ENCODE assay signal across 27 mouse cellular contexts in genomic region chr13:83652560-83652959, GRCm38 (mm10).
DNase-seq lines count a peak whose midpoint lies in the region; TF ChIP-seq lines count a peak whose summit lies in the region.
"Had no signal": no experiment of that assay in that cellular context is flagged by ENCODE, and none has a peak within 500 bp of the region (broad histone marks: within the 10 kb centered on the region; RNA-seq: fewer than 3 reads in every experiment).

No protein-coding gene starts in this region.

- H3K27ac ChIP-seq in left cerebral cortex, adult 2 months, result peak overlapping the region; percentile 80
- no peak overlapping the region for H3K27ac ChIP-seq in cerebellum, adult 2 months (ENCODE audit: insufficient read depth, low read length)
- no peak overlapping the region for H3K27ac ChIP-seq in kidney, adult 2 months (ENCODE audit: insufficient read depth, low read depth, low read length)
- H3K27ac ChIP-seq: forebrain, embryonic 10.5 days; kidney, embryonic 15.5 days; limb, embryonic 10.5 days; liver, embryonic 15.5 days; lung, embryonic 15.5 days; macrophage; midbrain, embryonic 15.5 days; neural tube, embryonic 13.5 days had no signal

- H3K36me3 ChIP-seq in kidney, adult 2 months (ENCODE audit: control insufficient read depth, insufficient read depth, low read length), result no peaks in the 10 kb centered on the region
- H3K36me3 ChIP-seq: forebrain, embryonic 10.5 days; G1E; kidney, embryonic 15.5 days; limb, embryonic 10.5 days; liver, embryonic 15.5 days; lung, embryonic 15.5 days; midbrain, embryonic 15.5 days; neural tube, embryonic 13.5 days had no signal

- H3K4me1 ChIP-seq in cerebellum, adult 2 months (ENCODE audit: control insufficient read depth, insufficient read depth, low read length), result no peaks in the 10 kb centered on the region
- no peaks in the 10 kb centered on the region for H3K4me1 ChIP-seq in kidney, adult 2 months (ENCODE audit: control insufficient read depth, insufficient read depth, low read length)
- H3K4me1 ChIP-seq: kidney, embryonic 15.5 days; limb, embryonic 10.5 days had no signal

- intact Hi-C loops in heart, postnatal 36 days (cut with DNase I), result loop anchor here (5.0 to 10.0 kb wide), 4 partner anchors 80 to 1868 kb away; partner anchors contain the start of gene Cetn3
- intact Hi-C loops in left cerebral cortex, adult 2 months (cut with DNase I), result loop anchor here (5.0 to 10.0 kb wide), 5 partner anchors 278 to 1335 kb away; no protein-coding TSS in a partner anchor
- intact Hi-C loops in left cerebral cortex, postnatal 4 days (cut with DNase I), result no loop called here

- no peaks in the 10 kb centered on the region for H3K27me3 ChIP-seq in cerebellum, adult 2 months (ENCODE audit: control insufficient read depth, insufficient read depth, low read length)
- H3K27me3 ChIP-seq in kidney, adult 2 months (replicated peaks; ENCODE audit: control insufficient read depth, insufficient read depth, low read length), result no peaks in the 10 kb centered on the region
- H3K27me3 ChIP-seq: CH12.LX; kidney, embryonic 15.5 days; liver, embryonic 15.5 days; lung, embryonic 15.5 days; midbrain, embryonic 15.5 days; neural tube, embryonic 13.5 days had no signal

- 77% methylated on average over 8 of the region's 8 CpGs for WGBS in cerebellum, adult 2 months
- WGBS in kidney, adult 2 months, result 86% methylated on average over 8 of the region's 8 CpGs

- TF ChIP-seq CTCF in left cerebral cortex, adult 2 months (IDR thresholded peaks at IDR 0.05), result no peak
- TF ChIP-seq CTCF in cerebellum, adult 2 months (IDR thresholded peaks at IDR 0.05; ENCODE audit: borderline replicate concordance, insufficient read depth, low read depth, low read length), result no peak
- TF ChIP-seq CTCF in kidney, adult 2 months (conservative IDR thresholded peaks at IDR 0.05; ENCODE audit: insufficient read depth, insufficient read length, low read depth, low read length), result no peak

- H3K4me3 ChIP-seq in left cerebral cortex, adult 2 months, result no peak overlapping the region
- no peak overlapping the region for H3K4me3 ChIP-seq in cerebellum, adult 2 months (replicated peaks; ENCODE audit: insufficient read depth, low read depth, low read length)
- no peak overlapping the region for H3K4me3 ChIP-seq in kidney, adult 2 months (ENCODE audit: insufficient read depth, low read depth, low read length)
- H3K4me3 ChIP-seq: forebrain, embryonic 10.5 days; kidney, embryonic 15.5 days; limb, embryonic 10.5 days; liver, embryonic 15.5 days; lung, embryonic 15.5 days; midbrain, embryonic 15.5 days; neural tube, embryonic 13.5 days had no signal

- TF ChIP-seq POLR2A in cerebellum, adult 2 months (IDR thresholded peaks at IDR 0.05; ENCODE audit: borderline replicate concordance, insufficient read depth, low read length), result no peak
- TF ChIP-seq POLR2A in kidney, adult 2 months (IDR thresholded peaks at IDR 0.05; ENCODE audit: low read depth, low read length), result no peak

- DNase-seq in heart, adult 11 months, result peak; percentile 84
- no peak for DNase-seq in heart, postnatal 36 days
- DNase-seq in left cerebral cortex, adult 2 months (ENCODE audit: extremely low spot score in 1 of 2, low spot score in 2 of 2), result no peak
- no peak for DNase-seq in left cerebral cortex, postnatal 4 days
- DNase-seq in brain, adult 2 months (ENCODE audit: low read depth, low spot score), result peak; percentile 33
- no peak for DNase-seq in cerebellum, adult 2 months
- DNase-seq in kidney, adult 2 months, result no peak
- DNase-seq: adrenal gland, adult 8-10 months; B cell, adult 2 months; cerebellum, adult 8-10 months; forebrain, postnatal 0 days; kidney, postnatal 4 days; layer of hippocampus, adult 9-11 months; retina, postnatal 1 day; right cerebral cortex, postnatal 25 days; spleen, adult 18-20 months; thymus, postnatal 25 days had no signal

Comparison
In these comparisons a context has a peak if more than half of its experiments do, and no peak if none do; other contexts are left out.
1. DNase-seq: peak in heart, adult 11 months (single experiment) and brain, adult 2 months (single experiment); none in heart, postnatal 36 days (0 of 2), left cerebral cortex, adult 2 months (0 of 2), left cerebral cortex, postnatal 4 days (single experiment), cerebellum, adult 2 months (0 of 2) and kidney, adult 2 months (single experiment).